Mouse (Mus musculus): ENCODE measurements around the gene Prickle1.

DNA sequence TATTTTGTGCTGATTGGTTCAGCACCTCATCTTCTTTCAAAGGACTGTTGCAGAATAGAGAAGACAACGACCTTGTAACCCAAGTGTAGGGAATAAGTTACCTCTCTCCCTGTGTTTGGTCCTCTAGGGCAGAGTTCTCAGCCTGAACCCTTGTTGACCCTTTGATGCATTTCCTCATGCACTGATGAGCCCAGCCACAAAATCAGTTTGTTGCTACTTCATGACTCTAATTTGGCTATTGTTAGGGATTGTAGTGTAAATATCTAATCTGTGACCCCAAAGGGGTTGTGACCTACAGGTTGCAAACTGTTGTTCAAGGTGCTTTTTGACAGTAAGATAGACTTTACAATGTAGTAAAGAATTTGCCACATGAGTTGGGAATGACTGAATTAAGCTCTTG is 142.4 kb downstream of the Prickle1 start:
- no peak for TF ChIP-seq CTCF (conservative IDR thresholded peaks at IDR 0.05; ENCODE audit: insufficient read depth, insufficient read length, low read depth, low read length)
- no peak for TF ChIP-seq POLR2A (IDR thresholded peaks at IDR 0.05; ENCODE audit: low read depth, low read length)
